Mouse (Mus musculus) B cell, adult (primary cell): Measurements from ENCODE around the gene Olfr1369-ps1. TPM values are rescaled to one million over a fixed set of nuclear protein-coding genes. Genes with fewer than 3 reads are reported as not detected.

ENCODE experiments used
- total RNA-seq: library from RNA; stranded (reverse); gene quantifications from 4 replicates; pipeline ENCODE4 v1.2.4, GENCODE M21; 2023; ENCODE audit not compliant: inconsistent age

Gene Olfr1369-ps1
- not detected in 4 replicates for total RNA-seq

DNA sequence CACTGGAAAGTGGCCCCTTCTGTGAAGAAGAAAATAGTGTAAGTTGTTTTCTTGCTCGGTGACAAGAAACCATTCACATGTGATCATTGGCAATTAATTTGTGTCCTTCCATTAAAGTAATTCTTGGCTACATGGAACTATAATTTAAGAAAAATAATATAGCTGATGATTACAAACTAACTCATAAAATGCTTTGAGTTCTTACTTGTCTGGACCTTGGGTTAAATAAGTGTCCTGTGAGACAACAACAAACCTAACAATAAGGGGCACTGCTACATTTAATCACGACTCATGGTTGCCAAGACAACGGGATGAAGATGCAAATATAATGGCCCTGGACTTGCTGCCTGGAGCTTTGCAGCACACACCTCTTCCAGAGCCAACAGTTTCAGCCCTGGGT lies at the start of gene Olfr1369-ps1:
Olfr1369-ps1 (plus strand) TSS at position 301 of the 400 bp plus-strand sequence.

DNA sequence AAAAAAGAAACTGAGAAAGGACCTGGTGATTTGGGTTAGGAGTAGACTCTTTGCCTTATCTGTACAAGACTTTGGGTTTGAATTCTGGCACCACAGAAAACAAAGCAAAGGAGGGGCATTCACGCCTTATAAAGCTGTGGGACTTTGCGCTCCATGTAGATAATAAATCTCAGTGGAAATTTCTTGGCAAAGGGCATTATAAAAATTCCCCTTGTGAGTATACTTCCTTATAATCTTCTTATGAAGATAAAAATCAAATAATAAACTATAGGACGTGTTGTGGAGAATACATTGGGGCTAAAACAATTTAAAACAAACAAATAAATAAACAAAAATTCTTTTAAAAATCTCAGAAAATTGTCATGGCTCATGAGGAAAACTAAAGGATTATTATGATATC lies 36.4 kb upstream of the Olfr1369-ps1 start, which contains the start of gene Olfr1370:
Olfr1370 (minus strand) TSS at position 101 of the 400 bp plus-strand sequence.

DNA sequence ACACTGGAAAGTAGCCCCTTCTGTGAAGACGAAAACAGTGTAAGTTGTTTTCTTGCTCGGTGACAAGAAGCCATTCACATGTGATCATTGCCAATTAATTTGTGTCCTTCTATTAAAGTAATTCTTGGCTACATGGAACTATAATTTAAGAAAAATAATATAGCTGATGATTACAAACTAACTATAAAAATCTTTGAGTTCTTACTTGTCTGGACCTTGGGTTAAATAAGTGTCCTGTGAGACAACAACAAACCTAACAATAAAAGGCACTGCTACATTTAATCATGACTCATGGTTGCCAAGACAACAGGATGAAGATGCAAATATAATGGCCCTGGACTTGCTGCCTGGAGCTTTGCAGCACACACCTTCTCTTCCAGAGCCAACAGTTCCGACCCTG lies 18.1 kb downstream of the Olfr1369-ps1 start, which contains the start of gene Olfr263:
Olfr263 (plus strand) TSS at position 301 of the 400 bp plus-strand sequence.

GRCm38 (mm10) chr13:21145767-21146166 lies 34.5 kb downstream of the Olfr1369-ps1 start, which contains the start of gene Olfr1368:
TSS of gene Olfr1368 (minus strand) at chr13:21145867.

Other genes with a start within 250 kb of the Olfr1369-ps1 start
- not detected in 4 replicates for gene Olfr1370, start 36.5 kb upstream of the Olfr1369-ps1 start, total RNA-seq
- not detected in 4 replicates for gene Olfr263, start 18.2 kb downstream of the Olfr1369-ps1 start, total RNA-seq
- not detected in 4 replicates for gene Olfr1368, start 34.4 kb downstream of the Olfr1369-ps1 start, total RNA-seq
- gene Trim27, start 68.0 kb downstream of the Olfr1369-ps1 start, total RNA-seq: 81.9 to 88.7 TPM (median 84.6 TPM) in 4 replicates
- gene Gpx5, start 181.2 kb downstream of the Olfr1369-ps1 start, total RNA-seq: not detected in 4 replicates
- gene Gpx6, start 200.6 kb downstream of the Olfr1369-ps1 start, total RNA-seq: not detected in 4 replicates
- gene Olfr1367, start 235.4 kb downstream of the Olfr1369-ps1 start, total RNA-seq: not detected in 4 replicates